In the genomic region with DNA sequence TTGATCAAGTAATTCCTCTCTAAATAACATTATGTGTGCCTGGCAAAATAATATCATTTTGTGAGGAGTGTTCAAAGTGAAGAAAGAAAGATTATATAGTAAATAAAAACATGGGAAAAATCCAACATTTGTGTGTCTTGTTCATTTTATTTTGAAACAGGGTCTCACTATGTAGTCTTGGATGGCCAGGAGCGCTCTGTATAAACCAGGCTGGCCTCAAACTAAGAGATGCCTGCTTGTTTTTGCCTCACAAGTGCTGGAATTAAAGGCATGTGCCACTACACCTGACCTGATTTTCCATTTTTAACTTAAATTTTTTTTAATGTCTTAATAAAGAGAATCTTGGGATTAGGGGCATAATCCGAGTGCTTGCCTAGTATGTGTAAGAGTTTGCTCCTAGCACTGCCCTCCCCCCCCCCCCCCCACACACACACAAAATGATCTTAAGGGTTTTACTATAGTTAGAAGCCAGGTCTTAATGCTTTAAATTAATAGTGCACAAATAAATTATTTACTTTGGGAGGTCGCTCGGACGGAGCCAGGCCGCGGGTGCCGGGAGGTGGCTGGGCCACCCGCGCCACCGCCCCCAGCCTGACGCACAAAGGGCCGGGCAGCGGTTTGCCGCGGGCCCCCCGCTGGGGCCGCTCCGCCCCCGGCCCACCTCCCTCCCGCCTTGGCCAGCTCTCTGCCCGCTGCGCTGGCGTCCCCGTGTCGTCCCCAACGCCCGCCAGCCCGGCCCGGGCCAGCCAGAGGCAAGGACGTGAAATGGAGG, we compare ENCODE assay signal across 8 mouse cellular contexts.
A peak's percentile ranks its signal among the peaks of the same experiment; 100 is the strongest.
DNase-seq lines count a peak whose midpoint lies in the region; ATAC-seq lines count a peak whose summit lies in the region.

No protein-coding gene starts in this region.

- 0 out of 2 replicates have a peak, but pooled peaks cover 4% of the 10 kb centered on the region for H3K9me3 ChIP-seq in embryonic facial prominence, embryonic 12.5 days
- H3K9me3 ChIP-seq in hindbrain, embryonic 14.5 days (ENCODE audit: control insufficient read depth, low read length), result no peaks in the 10 kb centered on the region
- H3K9me3 ChIP-seq in midbrain, embryonic 16.5 days (replicated peaks; ENCODE audit: control insufficient read depth, low read length, poor library complexity, severe bottlenecking), result no peaks in the 10 kb centered on the region

- 11% methylated on average over 31 of the region's 31 CpGs for WGBS in embryonic facial prominence, embryonic 12.5 days
- whole genome bisulfite sequencing in hindbrain, embryonic 14.5 days, result 5% methylated on average over 31 of the region's 31 CpGs
- 11% methylated on average over 15 of the region's 31 CpGs for WGBS in midbrain, embryonic 16.5 days

- no peaks in the 10 kb centered on the region for H3K27me3 ChIP-seq in embryonic facial prominence, embryonic 12.5 days
- H3K27me3 ChIP-seq in hindbrain, embryonic 14.5 days (ENCODE audit: control insufficient read depth, insufficient read depth, low read length), result no peaks in the 10 kb centered on the region
- no peaks in the 10 kb centered on the region for H3K27me3 ChIP-seq in midbrain, embryonic 16.5 days (ENCODE audit: control insufficient read depth, insufficient read depth, low read depth, low read length)

- H3K36me3 ChIP-seq in embryonic facial prominence, embryonic 12.5 days, result no peaks in the 10 kb centered on the region
- H3K36me3 ChIP-seq in hindbrain, embryonic 14.5 days (replicated peaks; ENCODE audit: control insufficient read depth, insufficient read depth), result no peaks in the 10 kb centered on the region
- H3K36me3 ChIP-seq in midbrain, embryonic 16.5 days (ENCODE audit: control insufficient read depth, insufficient read depth, low read length), result no peaks in the 10 kb centered on the region

- H3K4me2 ChIP-seq in embryonic facial prominence, embryonic 12.5 days (replicated peaks), result peak overlapping the region; percentile 91
- H3K4me2 ChIP-seq in hindbrain, embryonic 14.5 days (replicated peaks), result peak overlapping the region; percentile 77
- peak overlapping the region; percentile 86 for H3K4me2 ChIP-seq in midbrain, embryonic 16.5 days (ENCODE audit: low read length)

- H3K4me1 ChIP-seq in embryonic facial prominence, embryonic 12.5 days, result no peaks in the 10 kb centered on the region; the same call in 1 of the 2 replicates
- no peaks in the 10 kb centered on the region for H3K4me1 ChIP-seq in hindbrain, embryonic 14.5 days (replicated peaks; ENCODE audit: control insufficient read depth, insufficient read depth, low read length)
- no peaks in the 10 kb centered on the region for H3K4me1 ChIP-seq in midbrain, embryonic 16.5 days (ENCODE audit: control insufficient read depth, insufficient read depth, low read length)

- peak; percentile 7 for DNase-seq in kidney, postnatal 10 days
- no peak for DNase-seq in kidney, adult 18-20 months
- peak; percentile 30 for DNase-seq in hindbrain, embryonic 14.5 days (ENCODE audit: low spot score)
- no peak for DNase-seq in left cerebral cortex, adult 18-20 months (ENCODE audit: low spot score in 2 of 2)

- peak overlapping the region; percentile 37 for H3K4me3 ChIP-seq in embryonic facial prominence, embryonic 12.5 days
- H3K4me3 ChIP-seq in hindbrain, embryonic 14.5 days (replicated peaks; ENCODE audit: low read length), result peak overlapping the region; percentile 38
- H3K4me3 ChIP-seq in midbrain, embryonic 16.5 days (ENCODE audit: low read depth, low read length), result peak overlapping the region; percentile 46

- ATAC-seq in embryonic facial prominence, embryonic 12.5 days (ENCODE audit: insufficient number of reproducible peaks, insufficient read depth, low FRiP score, low TSS enrichment), result peak; percentile 52; the same call in 1 of the 2 replicates
- ATAC-seq in hindbrain, embryonic 14.5 days (ENCODE audit: low FRiP score), result peak; percentile 68
- peak; percentile 28 for ATAC-seq in midbrain, embryonic 16.5 days
- ATAC-seq in activated CD4-positive, CD25-positive, alpha-beta regulatory T cell, adult 4 months, result no peak
- ATAC-seq in CD4-positive, CD25-positive, alpha-beta regulatory T cell, adult 4 months, result no peak

- H3K9ac ChIP-seq in embryonic facial prominence, embryonic 12.5 days, result peak overlapping the region; percentile 63
- peak overlapping the region; percentile 65 for H3K9ac ChIP-seq in hindbrain, embryonic 14.5 days
- H3K9ac ChIP-seq in midbrain, embryonic 16.5 days (ENCODE audit: low read depth, low read length), result peak overlapping the region; percentile 72

- no peak overlapping the region for H3K27ac ChIP-seq in embryonic facial prominence, embryonic 12.5 days
- no peak overlapping the region for H3K27ac ChIP-seq in hindbrain, embryonic 14.5 days
- no peak overlapping the region for H3K27ac ChIP-seq in midbrain, embryonic 16.5 days (ENCODE audit: low read length)

Comparison
In these comparisons a context has a peak if more than half of its experiments do, and no peak if none do; other contexts are left out.
1. DNase-seq: peak in kidney, postnatal 10 days (single experiment) and hindbrain, embryonic 14.5 days (single experiment); none in kidney, adult 18-20 months (single experiment) and left cerebral cortex, adult 18-20 months (0 of 2).
2. ATAC-seq: peak in embryonic facial prominence, embryonic 12.5 days (single experiment), hindbrain, embryonic 14.5 days (single experiment) and midbrain, embryonic 16.5 days (single experiment); none in activated CD4-positive, CD25-positive, alpha-beta regulatory T cell, adult 4 months (single experiment) and CD4-positive, CD25-positive, alpha-beta regulatory T cell, adult 4 months (single experiment).
3. Peak in every context shown above with its lines, with median percentiles within 50 percentile points of each other: H3K4me2 ChIP-seq, H3K4me3 ChIP-seq and H3K9ac ChIP-seq.